Mouse (Mus musculus): ENCODE measurements around the gene Trip12.

Gene Trip12

DNA sequence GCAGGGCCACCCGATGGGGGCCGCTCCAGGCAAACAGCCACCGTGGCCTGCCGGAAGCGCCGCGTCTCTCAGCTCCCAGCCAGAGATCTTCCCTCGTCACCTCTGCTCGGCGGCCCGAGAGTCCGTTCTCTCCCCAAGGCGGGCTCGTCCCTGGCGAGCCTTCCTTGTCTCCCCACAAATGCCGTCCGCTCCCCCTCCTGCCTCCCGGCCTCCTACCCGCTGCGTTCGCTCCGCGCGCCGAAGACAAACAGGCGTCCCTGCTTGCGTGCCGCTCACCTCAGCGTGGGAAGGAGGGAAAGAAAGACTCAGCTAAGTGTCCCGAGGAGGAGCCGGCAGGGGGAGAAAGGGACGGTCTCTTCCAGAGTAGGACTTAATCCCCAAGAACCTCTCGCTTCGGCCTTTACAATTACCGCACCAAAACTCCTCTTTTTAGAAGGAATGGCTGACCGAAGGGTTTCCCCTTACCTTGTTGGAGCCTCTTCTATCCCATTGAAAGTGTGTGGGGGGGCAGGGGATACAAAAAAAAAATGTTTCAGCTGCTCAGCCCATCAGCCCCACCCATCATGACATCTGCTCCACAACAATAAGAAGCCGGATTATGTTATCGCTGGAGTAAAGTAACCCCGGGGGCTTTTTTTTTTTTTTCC, at the start of gene Trip12:
Trip12 (minus strand) TSS at position 499 of the 647 bp plus-strand sequence.
- no peak for DNase-seq (ENCODE audit: low read depth in 2 of 2, low spot score in 2 of 2)

DNA sequence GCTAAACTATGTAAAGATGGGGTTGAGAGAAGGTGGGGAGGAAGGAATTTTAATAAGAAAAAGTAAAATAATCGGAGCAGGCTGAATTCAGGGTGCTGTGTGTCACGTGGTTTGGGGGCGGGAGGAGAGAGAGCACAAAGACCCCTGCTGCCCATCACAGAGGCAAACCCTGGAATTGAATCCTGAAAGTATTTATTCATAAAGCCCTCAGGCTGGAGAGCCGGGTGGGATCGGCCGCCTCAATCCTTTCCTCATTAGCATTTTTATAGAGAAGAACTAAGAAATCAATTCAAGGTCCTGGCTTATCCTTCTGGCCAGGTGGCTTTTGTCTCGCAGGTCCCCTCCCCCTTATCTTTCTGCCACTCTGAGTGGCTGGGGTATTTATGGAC, 49.7 kb upstream of the Trip12 start:
- DNase-seq (ENCODE audit: low read depth in 2 of 2, low spot score in 2 of 2), result no peak

DNA sequence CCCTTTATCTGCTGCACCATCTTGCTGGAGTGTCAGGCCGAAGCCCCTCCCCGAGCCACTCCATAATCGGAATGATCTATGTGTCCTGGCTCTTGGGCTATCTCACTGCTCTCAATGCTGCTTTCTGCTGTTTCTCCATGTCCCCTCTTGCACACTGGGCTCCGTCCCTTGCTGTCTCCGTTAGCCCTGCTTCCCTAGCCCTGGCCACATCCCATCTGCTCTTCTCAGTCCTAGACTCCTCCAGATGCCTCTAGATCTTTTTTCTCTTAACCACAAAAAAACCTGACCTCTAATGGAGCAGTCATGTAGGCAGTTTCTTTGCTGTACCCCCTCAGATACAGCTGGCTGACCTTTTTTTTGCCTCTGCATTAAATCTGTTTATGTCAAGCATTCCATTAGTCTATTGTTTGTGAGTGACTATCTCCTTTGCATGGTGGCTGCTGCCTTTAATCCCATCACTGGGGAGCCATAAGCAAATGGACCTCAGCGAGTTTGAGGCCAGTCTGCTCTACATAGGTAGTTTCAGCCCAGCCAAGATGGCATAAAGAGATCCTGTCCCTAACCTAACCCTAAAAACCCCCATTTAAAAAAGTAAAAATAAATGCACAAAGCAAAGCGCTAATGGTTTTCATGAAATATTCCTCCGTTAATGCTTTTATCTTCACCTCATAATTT, 49.2 kb upstream of the Trip12 start:
- no peak for DNase-seq (ENCODE audit: low read depth in 2 of 2, low spot score in 2 of 2)

DNA sequence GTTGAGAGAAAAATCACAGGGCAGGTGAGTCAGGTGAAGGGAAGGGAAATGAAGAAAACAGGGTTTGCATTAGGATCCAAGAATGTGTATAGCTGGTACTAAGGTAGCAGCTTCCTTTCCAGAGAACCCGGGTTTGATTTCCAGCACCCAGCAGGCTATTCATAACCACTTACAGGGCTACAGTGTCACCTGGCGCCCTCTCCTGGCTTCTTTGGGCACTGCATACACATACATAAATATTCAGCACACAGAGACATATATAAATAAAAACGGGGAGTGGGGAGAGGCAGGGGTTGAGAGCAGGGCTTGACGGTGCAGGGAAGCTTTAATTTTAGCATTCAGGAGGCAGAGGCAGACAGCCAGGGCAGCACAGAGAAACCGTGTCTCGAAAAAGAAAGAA, 45.6 kb upstream of the Trip12 start:
- peak in 1 of 2 experiments; percentile 2 for DNase-seq (ENCODE audit: low read depth in 2 of 2, low spot score in 2 of 2)

DNA sequence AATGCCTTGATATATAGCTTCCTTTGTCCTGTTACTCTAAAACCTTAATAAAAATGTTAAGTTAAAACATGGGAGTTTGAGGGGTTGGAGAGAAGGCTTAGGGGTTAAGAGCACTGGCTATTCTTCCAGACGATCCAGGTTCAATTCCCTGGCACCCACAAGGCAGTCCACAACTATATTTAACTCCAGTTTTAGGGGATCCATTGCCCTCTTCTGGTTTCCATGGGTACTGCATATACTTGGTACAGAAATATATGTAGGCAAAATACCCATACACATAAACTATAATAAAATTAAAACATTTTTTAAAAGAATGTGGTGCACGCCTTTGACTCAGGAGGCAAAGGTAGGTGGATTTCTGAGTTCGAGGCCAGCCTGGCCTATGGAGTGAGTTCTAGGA, 44.9 kb upstream of the Trip12 start:
- no peak for DNase-seq (ENCODE audit: low read depth in 2 of 2, low spot score in 2 of 2)

DNA sequence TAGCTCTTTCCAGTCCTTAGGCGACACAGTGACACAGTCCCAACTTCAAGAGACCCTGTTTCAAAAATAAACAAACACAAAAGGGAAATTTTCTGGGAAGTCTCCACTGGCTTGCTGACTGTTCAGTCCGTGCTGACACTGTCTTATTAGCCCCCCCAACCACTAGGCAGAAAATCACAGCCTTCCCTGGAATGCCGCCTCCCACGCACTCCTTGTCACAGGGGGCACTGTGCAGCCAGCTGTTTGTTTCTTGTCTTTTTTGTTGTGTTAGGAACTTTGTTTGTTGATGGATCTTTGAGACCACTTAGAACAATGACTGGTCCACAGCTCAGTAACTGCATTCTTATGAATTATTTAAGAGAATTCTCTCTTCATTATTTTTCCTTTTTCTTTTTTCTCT, 43.6 kb upstream of the Trip12 start:
- no peak for DNase-seq (ENCODE audit: low read depth in 2 of 2, low spot score in 2 of 2)

DNA sequence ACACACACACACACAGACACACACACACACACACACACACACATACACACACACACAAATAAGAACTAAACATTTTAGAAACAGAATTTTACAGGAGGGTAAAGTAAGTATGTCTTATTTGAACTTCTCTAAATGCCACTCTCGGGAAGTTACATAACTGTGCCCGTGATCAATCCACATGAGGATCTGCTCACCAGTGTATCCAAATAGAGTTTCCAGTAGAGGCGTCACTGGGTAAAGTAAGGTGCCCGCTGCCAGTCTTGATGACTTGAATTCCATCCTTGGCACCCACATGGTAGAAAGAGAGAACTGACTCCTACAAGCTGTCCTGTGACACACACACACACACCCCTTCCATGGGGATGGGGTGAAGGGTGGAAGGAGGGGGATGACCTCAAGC, 42.6 kb upstream of the Trip12 start:
- no peak for DNase-seq (ENCODE audit: low read depth in 2 of 2, low spot score in 2 of 2)

DNA sequence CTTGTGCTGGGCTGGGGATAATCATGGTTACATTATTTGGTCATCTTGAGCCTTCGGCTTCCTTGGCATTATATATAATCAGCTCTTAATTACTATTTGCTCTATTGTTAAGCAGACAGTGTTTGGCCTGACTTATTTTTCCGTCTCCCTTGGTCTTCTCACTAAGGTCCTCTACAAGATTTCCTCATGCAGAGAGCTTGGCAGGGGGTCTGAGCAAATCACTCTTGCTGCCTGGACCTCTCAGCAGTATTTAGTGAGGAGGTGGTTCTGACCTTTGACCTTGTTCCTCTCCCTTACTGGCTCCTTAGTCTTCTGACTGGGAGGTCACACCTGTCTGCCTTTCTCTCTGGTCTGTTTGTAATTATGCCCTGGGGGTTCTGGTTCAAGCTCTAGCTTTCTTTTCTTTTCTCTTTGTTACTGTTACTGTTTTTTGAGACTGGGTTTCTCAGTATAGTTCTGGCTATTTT, 41.8 kb upstream of the Trip12 start:
- DNase-seq (ENCODE audit: low read depth in 2 of 2, low spot score in 2 of 2), result no peak

DNA sequence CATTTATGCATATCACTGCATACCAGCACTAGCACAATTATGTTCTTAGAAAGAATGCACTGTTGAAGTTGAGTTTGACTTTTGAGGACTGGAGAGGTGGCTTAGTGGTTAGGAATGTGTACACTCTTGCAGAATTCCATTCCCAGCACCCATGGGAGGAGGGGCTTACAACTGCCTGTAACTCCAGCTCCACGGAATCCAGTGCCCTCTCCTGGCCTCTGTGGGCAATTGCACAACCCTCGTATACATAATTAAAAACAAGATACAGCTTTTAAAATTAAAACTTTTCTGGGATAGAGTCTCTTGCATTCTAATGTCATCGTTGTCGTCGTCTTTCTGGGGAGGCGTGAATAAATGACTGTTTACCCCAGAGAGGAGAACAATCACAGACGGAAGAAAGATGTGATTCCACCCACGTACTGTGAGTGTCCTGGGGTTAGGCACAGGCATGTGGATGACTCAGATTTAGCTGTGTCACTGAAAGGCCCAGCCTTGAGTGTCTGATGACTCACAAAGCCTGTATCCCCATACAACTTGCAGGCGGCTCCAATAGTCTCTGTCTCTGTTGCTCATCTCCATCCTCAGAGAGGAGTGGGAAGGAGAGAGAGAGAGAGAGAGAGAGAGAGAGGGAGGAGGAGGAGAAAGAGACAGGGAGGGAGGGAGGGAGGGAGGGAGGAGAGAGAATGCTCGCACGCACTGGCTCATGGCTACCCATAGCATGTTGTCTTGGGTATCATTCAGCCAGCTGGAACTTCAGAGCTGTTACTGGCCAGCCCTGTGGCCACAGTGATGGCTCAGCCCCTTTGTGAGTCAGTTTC, 41.1 kb upstream of the Trip12 start:
- DNase-seq (ENCODE audit: low read depth in 2 of 2, low spot score in 2 of 2), result no peak

DNA sequence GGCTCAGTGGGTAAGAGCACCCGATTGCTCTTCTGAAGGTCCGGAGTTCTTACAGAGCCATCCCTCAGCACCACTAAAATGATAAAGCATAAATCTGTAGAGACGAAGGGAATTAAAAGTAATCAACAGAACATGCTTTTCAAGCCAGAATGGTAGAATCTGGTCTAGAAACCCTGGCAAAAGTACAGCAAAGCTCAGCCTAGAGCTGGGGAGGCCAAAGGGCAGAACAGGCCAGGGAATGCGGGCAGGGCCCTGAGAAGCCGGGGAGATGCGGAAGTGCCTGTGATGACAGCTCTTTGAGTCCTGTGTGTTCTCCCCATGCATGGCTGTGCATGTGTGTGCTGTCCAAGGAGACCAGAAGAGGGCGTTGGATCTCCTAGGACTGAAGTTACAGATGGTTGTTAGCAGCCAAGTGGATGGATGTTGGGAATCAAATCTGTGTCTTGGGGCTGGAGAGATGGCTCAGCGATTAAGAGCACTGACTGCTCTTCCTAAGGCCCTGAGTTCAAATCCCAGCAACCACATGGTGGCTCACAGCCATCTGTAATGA, 39.3 kb upstream of the Trip12 start:
- DNase-seq (ENCODE audit: low read depth in 2 of 2, low spot score in 2 of 2), result no peak

DNA sequence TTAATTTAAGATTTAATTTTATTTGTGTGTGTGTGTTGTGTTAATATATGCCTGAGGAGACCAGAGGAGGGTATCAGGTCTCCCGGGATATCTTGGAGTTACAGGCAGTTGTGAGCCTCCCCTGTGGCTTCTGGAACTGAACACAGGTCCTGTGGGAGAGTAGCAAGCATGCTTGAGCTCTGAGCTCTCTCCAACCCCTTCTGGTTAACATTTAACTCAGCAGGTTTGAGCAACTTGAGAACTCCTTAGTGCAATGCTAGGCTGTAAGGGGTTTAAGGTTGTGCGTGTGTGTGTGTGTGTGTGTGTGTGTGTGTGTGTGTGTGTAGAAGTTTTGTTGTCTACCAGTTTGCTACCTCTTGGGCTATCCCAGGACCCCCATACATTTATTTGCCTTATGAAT, 37.3 kb upstream of the Trip12 start:
- DNase-seq (ENCODE audit: low read depth in 2 of 2, low spot score in 2 of 2), result no peak

DNA sequence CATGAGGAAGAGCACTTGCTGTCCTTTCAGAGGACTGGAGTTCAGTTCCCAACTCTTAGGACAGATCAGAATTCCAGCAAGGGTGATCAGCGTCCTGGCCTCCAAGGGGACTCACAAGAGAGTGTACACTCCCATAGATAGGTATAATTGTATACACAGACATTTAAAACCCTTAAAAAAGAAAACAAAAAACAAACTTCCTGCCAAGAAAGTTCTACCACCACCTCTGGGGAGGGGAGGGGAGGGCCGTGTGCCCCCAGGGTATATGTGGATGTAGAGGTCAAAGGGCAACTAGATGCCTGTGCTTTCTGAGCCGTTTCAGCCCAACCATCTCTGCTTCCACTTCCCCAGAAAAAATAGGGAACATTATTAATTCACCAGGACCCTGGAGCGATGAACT, 32.6 kb upstream of the Trip12 start:
- DNase-seq (ENCODE audit: low read depth in 2 of 2, low spot score in 2 of 2), result no peak

DNA sequence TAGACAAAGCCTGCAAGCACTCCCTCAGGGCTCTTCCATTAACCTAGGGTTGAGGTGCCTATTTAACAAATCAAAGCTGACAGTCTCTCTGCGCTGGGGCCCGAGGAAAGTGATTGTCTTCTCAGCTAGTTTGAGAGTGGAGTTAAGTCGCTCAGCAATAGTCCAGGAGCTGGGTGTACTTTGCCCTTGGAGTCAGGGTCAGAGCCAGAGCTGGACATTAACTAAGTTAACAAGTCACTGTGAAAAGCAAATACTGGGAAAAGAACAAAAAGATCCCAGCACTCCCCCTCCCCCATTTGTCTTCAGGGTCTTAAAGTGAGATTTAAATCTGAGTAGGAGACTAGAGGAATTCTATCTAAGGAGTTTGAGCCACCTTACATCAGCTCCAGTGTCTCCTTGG, 31.8 kb upstream of the Trip12 start:
- DNase-seq (ENCODE audit: low read depth in 2 of 2, low spot score in 2 of 2), result no peak

DNA sequence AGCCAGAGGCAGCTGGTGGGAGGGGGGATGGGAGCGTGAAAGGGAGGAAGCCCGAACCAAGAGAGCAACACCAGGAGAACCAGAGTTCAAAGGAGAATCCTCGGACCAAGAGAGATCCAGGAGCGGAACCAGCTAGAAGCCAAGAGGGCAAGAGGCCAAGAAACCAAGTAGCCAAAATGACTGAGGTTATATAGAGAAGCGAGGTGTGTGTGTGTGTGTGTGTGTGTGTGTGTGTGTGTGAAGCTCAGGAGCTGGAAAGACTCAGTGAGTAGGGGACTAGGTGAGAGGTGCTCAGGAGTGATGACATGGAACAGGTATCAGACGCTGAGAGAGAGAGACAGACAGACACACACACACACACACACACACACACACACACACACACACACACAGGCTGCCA, 30.8 kb upstream of the Trip12 start:
- no peak for DNase-seq (ENCODE audit: low read depth in 2 of 2, low spot score in 2 of 2)

DNA sequence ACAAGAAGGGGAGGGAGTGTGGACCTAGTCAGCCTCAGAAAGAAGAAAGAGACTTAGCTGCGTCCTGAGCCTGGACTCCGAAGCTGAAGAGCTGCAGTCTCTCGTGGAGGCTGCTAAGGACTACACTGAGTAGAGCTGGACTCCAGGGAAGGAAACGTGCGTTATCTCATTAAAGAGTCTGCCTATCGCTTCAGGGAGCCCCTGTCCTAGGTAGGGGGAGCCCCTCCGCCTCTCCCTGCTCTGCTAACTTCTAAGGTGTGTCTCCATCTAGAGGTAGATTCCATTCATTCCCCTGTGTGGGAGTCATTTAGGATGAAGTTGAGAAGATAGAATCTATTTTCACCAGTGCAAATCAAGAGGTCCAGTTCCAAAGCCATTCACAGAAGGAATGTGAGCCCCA, 29.2 kb upstream of the Trip12 start:
- DNase-seq (ENCODE audit: low read depth in 2 of 2, low spot score in 2 of 2), result no peak

DNA sequence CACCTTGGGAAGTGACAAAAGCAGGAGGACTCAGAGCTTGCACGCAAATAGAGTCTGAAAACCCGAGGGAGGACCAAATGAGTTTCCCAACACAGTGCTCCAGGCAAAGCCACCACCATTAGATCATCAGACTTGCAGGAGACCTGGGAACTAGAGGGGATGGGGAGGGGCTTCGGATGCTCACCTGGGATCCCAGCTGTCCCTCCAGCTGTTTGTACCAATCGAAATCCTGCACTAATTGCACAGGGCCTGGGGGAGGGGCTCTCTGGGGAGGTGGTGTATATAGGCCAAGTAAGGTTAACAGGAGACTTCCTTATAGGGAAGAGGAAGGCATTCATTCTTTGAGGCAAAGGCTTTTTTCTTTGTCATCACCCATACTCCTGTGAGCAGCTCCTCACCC, 28.5 kb upstream of the Trip12 start:
- DNase-seq (ENCODE audit: low read depth in 2 of 2, low spot score in 2 of 2), result no peak

DNA sequence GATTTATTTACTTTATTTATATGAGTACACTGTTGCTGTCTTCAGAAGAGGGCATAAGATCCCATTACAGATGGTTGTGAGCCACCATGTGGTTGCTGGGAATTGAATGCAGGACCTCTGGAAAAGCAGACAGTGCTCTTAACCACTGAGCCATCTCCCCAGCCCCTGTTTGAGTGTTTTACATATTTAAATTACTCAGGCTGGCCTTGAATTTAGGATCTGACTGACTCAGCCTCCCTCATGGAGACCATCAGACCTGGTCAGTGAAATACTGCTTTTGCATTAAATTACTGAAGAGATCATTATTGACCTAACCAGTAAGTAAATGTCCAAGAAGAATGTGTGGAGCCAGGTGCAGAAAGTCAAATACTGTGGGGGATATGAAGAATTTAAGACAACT, 28.0 kb upstream of the Trip12 start:
- no peak for DNase-seq (ENCODE audit: low read depth in 2 of 2, low spot score in 2 of 2)

DNA sequence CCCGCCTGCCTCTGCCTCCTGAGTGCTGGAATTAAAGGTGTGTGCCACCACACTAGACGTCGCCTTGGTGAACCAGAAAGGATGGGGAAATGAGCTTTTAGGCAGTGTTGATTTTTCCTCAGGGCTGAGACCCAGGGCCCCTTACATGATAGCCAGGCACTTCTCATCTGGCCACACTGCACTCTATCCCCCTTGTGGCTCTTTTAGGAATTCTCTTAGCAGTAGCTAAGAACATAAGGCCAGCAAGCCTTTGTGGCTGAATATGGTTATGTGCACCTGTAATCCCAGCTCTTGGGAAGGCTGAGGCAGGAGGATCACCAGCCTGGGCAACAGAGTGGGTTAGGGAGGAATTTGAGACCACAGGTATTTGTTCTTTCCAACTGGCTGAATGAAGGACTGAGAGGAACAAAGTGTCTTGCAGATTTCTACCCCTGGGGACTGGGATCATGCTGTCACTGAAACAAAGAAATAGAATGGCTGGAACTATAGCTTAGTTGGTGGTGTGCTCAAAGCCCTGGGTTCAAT, 26.5 kb upstream of the Trip12 start:
- DNase-seq (ENCODE audit: low read depth in 2 of 2, low spot score in 2 of 2), result no peak

DNA sequence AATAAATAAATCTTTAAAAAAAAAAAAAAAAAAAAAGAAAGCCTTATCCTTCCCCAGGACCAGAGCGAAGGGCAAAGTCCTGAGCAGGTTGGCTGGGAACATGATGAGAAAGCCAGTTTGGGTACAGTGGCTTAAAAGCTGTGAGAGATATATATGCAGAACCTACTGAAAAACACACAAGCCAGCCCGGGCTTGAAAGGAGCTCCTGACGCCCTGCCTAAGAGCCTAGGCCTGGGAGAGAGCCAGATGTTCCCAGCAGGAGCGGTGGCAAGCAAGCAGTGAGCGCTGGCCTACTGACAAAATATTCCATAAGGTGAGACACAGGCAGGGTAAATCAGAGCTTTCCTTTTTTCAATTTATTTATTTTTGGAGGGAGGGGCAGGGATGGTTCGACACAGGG, 25.9 kb upstream of the Trip12 start:
- DNase-seq (ENCODE audit: low read depth in 2 of 2, low spot score in 2 of 2), result no peak

DNA sequence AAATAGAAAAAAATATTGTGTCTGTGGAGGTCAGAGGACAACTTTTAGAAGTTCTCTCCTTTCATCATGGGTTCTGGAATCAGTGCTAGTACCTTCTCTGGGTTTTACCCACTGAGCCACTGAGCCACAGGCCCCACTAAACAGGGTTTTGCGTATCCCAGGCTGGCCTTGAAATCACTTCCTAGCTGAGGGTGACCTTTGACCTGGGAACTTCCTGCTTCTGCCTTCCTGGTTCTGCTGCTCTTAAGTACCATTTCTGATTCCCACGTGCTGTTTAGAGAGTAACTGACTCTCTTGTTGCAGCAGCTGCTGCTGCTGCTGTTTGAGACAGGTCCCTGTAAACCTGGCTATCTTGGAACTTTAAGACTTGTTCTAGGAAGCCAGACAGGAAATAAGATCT, 24.3 kb upstream of the Trip12 start:
- no peak for DNase-seq (ENCODE audit: low read depth in 2 of 2, low spot score in 2 of 2)

DNA sequence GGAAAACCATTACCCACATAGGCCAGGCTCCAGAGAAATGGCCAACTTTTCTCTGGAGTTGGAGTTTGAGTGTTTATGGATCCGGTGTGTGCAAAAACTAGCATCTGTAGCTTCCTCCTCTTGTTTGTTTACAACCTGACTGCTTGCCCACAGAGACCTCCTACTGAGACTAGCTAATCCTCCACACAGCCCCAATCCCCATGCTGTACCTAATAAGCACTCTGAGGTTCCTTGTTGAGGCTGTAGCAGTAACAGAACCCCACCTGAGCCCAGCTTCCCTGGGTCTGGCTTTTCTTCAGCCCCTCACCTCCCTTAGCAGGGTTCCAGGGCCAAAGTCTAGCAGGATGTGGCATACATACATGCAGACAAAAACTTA, 20.9 kb upstream of the Trip12 start:
- no peak for DNase-seq (ENCODE audit: low read depth in 2 of 2, low spot score in 2 of 2)

Measured in CD8-positive naive resting alpha-beta T cell, adult 2 months (primary cell).